Mouse (Mus musculus) layer of hippocampus, postnatal 25 days (tissue): ENCODE results near the gene Ly6g5b. TPM values are rescaled to one million over a fixed set of nuclear protein-coding genes. Genes with fewer than 3 reads are reported as not detected.

Experiments
- DNase-seq, 2 experiments: peaks; one replicate each; pipeline ENCODE4 v3.0.0; 2022; ENCODE audit warnings: mixed read lengths in 2 of 2, low spot score in 1 of 2; ENCODE audit errors: extremely low spot score in 1 of 2
- total RNA-seq, 2 experiments: library from RNA; stranded (reverse); gene quantifications; 2 replicates each; pipeline ENCODE4 v1.2.3; 2021

The Ly6g5b gene
- total RNA-seq, 2 experiments from 2014 or later = 0.42 to 0.54 TPM

DNA sequence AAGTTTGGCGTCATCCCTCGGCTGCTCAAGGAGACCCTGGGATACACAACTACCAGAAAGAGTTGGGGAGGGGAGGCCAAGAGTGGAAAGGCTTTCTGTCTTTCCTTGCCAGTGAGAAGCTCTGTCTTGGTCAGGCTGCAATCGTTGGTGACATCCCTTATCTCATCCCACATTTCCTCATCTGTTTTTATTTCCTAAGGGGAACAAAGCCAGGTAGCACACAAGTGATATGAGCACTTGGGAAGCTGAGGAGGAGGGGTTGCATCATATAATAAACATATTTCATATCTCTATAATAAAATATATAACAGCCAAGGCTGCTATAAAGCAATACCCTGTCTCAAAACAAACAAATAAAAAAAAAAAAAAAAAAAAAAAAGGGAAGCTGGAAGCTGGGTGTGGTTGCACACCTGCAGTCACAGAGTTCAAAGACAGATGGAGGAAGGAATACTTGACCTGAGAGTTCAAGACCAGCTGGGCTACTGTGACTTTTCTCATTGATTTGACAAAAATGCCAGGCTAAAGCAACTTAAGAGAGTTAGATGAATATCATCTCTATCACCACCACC, 31.2 kb downstream of the Ly6g5b start:
- DNase-seq = no peak

DNA sequence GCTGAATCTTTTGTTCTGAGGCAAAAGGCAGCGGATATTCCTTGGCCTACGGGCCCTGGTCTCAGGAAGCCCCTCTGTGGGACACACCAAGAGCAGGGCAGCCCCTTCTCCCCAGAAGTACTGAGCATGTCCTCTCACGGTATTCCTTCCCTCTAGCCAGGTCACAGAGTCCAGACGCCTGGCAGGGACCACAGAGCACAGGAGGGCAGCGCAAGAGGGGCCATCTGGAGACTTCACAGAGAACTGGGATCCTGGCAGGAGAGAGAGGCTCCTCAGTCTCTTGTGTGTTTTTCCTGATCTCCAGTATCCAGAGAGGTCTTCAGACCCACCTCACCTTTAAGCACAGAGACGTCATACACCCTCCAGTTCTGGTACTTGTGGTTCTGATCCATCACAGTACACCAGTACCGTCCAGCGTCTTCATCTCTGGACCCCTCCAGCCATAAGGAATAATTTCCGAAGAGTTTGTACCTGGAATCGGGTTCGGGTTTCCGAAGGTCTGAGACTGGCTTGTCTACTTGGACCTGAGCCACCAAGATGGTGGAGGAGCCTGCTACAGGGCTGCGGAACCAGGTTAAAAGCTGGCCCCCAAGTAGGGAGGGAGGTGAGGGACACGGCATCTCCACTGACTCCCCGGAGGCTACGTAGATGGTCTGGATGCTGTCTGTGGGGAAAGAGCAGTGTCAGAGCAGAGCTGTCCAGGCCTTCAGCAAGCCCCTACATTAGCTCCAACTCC, 32.2 kb downstream of the Ly6g5b start:
- no peak for DNase-seq

DNA sequence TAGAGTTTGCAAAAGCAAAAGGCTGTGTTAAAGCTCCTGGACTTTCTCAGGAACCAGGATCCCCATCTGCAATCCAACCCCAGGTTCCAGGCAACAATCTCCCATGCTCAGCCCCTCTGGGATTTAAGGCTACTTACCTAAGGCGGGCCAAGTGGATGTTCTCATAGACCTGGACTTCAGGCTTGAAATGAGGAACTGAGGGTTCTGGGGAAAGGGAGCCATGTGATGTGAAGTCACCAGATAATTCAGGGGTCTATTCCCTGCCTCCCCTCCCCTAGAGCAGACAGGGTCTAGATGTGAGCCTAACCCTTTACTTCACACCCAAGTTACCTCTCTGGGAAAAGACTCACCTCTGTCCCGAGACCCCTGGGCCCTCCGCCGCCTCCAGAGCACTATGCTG, 34.5 kb downstream of the Ly6g5b start:
- DNase-seq = no peak

DNA sequence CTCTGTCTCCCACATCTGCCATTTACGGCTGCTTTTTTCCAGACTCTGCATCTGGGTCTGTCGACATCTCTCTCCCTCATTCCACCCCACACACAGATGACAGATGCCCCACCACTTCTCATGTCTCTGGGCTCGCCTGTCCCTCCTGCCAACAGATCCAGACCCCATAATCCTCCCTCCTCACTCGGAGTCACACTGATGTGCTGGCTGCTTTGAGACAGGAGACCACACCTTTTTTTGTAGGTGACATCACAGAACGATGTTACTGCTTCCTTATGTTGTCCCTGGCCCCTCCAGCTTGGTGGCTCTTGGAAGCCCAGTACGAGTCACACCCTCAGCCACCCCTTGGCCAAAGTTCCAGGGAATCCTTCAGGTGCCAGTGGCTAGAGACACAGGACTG, 35.0 kb downstream of the Ly6g5b start:
- DNase-seq = no peak

DNA sequence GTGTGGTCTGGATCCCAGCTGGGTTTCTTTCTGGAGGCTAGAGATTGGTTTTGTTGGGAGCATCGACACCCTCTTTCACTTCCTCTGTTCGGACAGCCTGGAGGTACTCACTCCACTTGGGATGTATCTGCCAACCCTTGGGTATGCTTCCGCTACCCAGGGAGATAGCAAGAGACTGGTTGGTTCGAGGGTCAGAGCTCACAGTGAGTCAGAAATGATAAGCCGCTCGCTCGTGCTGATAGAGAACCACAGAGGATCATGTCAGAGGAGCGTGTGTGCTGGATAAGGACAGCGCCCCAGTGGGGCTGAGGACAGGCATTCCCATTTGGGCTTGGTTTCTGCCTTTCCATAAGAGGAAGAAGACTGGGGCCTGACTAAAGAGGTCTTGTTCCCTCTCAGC, 35.5 kb downstream of the Ly6g5b start:
- no peak for DNase-seq

DNA sequence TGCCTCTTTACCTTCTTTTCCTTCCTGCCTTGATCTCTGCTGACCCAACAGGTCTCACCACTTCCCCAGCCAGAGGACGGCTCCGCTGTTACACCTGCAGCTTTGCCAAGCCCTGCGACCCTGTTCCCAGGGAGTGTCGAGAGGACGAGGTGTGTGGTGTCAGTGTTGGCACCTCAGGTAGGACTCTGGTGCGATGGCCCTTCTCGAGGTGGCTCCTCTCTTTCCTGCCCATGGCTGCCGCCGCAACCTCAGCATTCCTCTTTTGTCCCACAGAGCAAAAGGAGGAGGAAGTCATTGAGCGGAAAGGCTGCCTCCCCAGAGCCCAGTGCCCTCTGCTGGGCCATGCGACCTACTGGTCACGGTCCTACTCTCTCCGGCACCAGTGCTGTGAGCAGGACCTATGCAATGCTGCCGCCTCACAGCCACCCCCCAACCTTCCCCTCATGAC, 37.4 kb downstream of the Ly6g5b start, which contains the start of gene Ly6g6d:
Ly6g6d (minus strand) TSS at position 280 of the 448 bp plus-strand sequence.
- DNase-seq = no peak

DNA sequence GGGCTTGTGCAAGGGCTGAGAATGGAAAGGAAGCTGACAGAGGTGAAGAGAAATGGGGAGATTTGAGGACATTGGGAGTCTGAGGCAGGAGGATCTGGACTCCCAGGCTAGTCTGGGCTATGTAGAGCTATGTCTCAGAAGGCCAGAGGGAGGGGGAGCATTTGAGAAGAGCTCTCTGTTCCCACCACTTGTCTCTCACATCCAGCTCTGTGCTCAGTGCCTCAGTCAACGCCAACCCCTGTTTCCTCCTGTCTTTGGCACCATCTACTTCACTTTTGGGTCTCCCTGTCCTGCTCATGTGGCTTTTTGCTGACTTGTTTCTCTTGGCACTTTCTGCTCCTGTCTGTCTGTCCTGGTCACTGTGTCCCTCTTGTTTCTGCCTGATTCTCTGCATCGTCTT, 37.9 kb downstream of the Ly6g5b start:
- no peak for DNase-seq

DNA sequence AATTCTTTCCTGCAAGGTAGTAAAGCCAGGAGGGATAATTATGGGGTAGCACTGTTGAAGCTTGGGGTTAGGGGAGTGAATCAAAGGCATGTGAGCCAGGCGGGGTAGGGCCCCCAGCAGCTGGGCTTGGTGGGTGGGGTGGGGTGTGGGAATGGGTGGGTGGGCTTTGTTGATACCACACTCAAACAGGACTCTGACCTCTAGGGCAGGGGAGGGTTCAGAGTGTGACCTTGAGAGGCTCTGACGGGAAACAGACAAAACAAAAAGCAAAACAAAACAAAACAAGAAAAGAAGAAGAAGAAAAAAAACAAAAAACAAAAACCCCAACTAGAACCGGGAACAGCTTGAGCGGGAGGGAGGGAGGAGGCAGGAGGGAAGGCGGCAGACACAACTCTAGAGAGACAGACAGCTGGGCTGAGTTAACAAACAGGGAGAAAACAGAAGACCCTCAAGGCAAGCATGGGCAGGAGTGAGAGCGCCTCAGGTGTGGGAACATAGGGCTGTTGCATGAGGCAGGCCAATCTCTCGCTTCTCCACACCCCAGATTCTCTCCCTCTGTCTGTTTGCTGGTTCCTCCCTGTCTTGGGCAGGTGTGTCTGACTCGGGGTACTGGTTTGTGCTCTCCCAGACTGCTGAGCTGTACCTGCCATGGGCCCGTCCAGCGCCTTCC, 38.6 kb downstream of the Ly6g5b start, which contains the start of gene Ly6g6e:
Ly6g6e (plus strand) TSS at position 396 of the 670 bp plus-strand sequence.
- no peak for DNase-seq

DNA sequence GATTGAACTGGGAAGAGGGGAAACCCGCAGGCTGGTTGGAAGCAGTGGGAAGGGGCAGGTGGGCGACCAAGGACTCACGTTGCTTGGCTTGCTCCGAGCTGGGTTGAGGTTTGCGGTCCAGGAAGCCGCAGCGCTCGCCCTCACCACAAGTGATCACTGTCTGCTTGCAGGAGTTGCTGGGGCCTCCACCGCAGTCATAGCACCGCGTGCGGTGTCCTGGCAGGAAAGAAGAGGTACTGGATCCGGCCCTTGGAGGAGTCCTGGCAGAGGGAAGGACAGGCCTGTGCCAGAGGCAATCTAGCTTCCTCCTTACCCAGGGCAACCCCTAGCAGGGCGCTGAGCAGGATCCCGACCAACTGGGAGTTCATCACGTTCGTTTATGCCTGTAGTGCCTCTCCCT, 41.1 kb downstream of the Ly6g5b start:
- DNase-seq = no peak

DNA sequence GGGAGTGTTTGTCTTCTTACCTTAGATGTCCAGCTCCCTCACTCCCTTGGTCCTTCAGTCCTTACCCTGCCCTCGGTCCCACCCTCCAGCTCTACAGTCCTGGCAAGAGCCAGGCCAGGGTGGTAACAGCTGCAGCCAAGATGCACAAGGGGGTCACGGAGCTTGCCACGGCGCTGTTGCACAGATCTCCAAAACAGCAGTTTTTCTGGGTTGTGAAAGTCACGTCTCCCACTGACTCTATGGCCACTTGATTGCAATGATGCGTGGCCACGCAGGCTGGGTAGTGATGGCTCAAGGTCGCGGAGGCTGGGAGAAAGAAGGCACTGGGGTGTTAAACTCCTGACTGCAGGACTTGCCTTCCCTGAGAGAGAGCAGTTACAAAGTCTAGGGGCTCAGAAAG, 43.8 kb downstream of the Ly6g5b start:
- no peak for DNase-seq

DNA sequence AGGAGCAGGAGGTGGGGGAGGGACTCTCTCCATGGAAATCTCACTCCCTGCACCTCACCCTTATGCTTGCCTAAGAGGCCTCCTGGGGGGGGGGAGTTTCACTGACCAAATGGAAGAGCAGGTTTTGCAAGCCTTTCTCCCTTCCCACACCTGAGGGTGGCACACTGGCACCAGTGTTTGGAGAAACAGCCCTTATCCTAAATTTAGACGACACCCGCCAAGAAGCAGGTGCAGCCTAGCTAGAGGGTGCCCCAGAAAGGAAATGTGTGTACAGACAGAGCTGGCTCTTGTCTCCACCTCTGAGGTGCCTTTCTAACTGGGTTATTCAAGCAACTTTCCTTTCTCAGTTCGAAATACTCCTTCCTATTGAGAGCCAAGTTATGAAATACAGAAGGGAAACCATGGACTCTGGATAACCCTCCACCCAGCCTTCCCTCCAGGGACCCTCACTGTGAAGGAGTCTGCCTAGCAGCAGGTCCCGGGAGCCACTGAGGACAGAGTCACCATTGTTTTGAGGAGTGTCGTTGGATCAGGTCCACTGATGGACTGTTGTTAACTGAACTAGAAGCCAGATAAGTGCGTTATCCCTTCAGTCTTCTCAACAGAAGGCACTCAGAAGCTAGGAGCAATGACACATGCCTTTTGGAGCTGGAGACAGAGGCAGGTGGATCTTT, 44.5 kb downstream of the Ly6g5b start:
- no peak for DNase-seq

DNA sequence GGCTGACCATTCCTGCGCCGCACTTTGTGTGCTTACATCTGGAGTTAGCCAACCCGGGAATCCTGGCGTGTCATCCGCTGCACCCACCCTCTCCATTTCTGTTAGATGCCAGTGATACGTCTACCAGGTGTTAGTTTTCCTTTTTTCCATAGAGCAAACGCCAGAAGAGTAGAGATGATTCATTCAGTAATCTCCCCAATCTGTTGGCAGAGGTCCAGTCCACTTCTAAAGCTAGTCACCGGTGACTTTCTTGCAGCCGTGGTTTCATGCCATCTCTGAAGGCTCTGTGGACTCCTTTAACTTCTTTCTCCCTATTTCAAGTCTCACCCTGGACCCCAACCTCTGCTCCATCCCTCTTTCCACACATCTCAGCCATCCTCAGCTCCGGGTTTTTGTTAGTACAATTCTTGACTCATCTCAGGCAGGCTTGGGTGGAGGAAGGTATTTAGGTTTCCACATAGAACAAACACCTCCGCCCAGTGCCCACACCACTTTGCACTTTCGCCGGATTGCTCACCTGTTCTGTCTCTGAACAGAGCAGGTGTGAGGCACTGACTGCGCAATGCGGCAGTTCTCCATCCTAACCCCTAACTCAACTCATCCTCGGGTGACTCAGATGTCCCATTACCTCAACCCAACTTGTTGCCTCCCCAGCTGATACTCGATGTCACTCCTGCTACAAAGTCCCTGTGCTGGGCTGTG, 46.9 kb downstream of the Ly6g5b start:
- no peak for DNase-seq

DNA sequence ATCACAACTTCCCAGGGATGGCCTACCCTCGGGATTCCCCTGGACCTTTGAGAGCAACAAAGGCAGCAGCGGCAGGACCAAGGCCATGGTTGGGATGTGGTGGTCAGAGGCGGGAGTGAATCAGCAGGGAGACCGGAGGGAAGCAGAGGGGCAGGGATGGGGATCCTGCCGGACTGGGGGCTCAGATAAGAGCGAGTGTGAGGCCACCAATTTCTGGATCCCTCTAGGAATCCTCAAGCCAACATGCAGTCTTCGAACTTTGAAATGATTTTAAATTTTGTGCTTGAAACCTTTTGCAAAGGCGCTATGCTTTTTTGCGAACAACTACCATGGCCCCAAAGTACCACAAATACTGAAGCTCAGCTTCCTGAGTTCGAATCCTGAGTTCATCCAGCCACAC, 49.1 kb downstream of the Ly6g5b start, which contains the start of gene Mpig6b:
Mpig6b (minus strand) TSS at position 101 of the 400 bp plus-strand sequence.
- no peak for DNase-seq

DNA sequence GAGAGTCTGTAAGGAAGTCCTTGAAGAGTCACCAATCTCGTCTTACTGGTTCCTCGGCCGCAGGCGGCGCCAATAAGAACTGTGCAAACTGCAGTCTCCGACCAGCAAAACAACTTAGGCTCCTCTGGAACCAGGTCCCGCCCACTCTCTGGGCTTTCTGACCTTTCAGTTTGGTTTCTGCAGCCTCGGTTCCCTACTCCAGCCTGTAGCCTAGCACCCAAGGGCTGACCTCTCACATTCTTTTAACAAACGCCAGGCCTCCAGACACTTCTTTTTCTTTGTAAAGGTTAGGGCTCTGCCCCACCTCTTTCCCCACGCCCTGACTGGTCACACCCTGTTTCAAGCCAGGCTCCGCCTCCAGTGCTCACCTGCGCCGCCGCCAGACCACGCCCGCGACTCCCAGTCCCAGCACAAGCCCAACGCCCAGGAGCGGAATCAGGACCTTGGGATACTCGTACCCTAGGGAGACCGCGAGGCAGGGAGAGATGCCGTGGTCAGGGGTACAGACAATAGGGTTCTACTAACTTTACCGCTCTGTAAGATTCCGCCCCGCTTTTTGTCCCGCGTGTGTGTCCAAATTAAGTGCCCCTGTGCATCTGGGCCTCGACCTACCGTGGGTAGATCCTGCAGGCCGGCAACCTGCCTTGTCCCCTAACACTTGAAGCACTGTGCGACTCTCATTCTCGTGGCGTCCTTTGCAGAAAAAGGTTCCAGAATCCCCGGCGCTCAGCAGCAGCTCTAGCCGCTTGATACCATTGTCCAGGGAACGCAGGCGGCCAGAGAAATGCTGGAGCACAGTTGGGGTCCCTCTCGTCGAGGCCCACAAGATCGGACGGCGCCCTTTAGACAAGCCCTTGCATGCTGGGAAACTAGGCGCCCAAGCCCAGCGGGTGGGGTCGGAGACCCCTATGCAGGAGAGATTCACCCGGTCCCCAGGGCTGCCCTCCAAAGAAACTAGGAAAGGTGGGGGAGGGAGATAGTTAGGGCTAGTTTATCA, 50.0 kb downstream of the Ly6g5b start, which contains the start of gene Ly6g6c:
Ly6g6c (plus strand) TSS at position 438 of the 997 bp plus-strand sequence.
- no peak for DNase-seq

DNA sequence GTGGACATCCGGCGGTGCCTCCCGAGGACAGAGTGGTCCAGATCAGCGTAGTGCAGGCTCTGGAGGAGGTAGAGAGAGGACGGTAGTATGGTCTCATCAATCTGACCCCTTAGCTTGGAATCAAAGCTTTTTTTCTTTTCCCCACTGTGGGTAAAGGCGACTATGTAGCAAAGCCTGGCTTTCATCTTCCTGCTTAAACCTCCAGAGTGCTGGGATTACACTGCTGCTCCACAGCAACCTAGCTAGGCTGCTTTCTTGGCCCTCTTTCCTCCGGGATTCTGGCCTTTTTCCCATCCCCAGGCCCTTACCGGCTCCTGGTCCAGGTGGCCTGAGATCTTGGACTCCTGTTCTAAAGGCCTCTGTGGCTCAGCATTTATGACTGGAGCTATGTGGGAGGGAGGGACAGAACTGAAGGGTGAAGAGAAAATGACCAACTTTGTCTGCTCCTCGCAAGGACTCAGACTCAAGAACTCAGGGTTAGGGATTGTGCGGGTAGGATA, 50.8 kb downstream of the Ly6g5b start:
- DNase-seq = no peak
